Mouse (Mus musculus): ENCODE measurements at regions not wholly inside any gene's neighbourhood (a gene's known extent, or its start where the extent isn't known, plus 50 kb on each side); places are given as distances from the start of the nearest gene placed in this dataset.

DNA sequence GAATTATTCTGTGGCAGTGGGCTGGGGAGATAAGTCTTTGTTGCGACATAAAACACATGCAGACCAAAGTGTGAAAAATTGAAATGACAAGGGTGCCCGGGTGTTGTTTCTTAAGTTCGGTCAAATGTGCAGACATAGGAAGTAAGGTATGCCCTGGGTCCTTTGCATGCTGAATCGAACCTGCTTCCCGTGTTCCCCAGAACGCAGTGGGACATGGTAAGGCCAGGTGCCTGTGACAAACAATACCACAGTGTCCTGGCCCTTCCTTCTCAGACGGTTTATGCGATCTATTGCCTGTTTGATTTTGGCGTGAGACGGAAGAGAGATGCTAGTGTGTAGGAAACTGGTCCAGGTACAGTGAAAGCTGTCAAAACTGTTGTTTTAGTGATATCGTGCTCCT, 1022.1 kb downstream of the Adgrl2 start:
- TF ChIP-seq CTCF (IDR thresholded peaks at IDR 0.05; ENCODE audit: low read depth) (no peak), EP300 (IDR thresholded peaks at IDR 0.05; ENCODE audit: low read depth) (no peak)

All from heart, postnatal 0 days (tissue).